Mouse (Mus musculus) R1 (cell line): Measurements from ENCODE around the gene Tmem240.

Experiments
- DNase-seq: peaks from one replicate; pipeline ENCODE4 v3.0.0-alpha.2; 2018; ENCODE audit warnings: low read depth, low spot score

Tmem240 gene

GRCm38 (mm10) chr4:155734350-155734941, at the start of gene Tmem240:
Gene Tmem240, plus strand, starts transcription at chr4:155734800.
- DNase-seq = peak; percentile 95

GRCm38 (mm10) chr4:155687764-155688163, 46.8 kb upstream of the Tmem240 start:
- DNase-seq = peak; percentile 64

GRCm38 (mm10) chr4:155690571-155691375, 43.8 kb upstream of the Tmem240 start:
- DNase-seq = no peak

DNA sequence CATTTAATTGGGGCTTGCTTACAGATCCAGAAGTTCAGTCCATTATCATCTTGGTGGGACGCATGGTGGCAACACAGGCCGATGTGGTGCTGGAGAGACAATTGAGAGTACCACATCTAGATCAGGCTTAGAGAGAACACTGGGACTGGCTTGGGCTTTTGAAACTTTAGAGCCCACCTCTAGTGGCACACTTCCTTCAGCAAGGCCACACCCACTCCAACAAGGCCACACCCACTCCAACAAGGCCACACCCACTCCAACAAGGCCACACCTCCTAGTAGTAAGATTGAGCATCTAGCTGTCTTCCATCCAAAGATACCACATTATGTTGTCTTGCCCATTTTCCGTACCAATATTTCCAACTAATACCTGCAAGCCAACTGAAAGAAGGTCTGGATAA, 42.2 kb upstream of the Tmem240 start:
- peak; percentile 62 for DNase-seq

DNA sequence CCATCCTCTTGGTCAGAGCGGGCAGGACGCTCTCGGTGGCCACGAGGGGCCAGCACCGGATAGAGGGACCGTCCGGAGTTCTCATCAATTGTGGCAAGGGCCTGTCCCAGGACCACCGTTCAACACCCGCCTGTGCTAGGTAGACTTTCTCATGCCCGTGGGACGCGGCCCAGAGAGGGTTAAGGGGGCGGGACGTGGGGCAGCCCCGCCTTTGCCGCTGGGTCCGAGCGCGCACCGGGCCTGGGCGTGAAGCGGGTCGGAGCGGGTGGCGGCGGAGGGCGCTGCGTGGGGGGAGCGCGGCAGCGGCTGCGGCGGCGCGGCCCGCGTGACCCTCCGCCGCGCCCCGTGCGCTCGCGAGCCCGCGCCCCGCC, 40.5 kb upstream of the Tmem240 start, which contains the start of gene Fndc10:
Fndc10 (plus strand) TSS at position 232 of the 371 bp plus-strand sequence.
- DNase-seq = peak; percentile 80

DNA sequence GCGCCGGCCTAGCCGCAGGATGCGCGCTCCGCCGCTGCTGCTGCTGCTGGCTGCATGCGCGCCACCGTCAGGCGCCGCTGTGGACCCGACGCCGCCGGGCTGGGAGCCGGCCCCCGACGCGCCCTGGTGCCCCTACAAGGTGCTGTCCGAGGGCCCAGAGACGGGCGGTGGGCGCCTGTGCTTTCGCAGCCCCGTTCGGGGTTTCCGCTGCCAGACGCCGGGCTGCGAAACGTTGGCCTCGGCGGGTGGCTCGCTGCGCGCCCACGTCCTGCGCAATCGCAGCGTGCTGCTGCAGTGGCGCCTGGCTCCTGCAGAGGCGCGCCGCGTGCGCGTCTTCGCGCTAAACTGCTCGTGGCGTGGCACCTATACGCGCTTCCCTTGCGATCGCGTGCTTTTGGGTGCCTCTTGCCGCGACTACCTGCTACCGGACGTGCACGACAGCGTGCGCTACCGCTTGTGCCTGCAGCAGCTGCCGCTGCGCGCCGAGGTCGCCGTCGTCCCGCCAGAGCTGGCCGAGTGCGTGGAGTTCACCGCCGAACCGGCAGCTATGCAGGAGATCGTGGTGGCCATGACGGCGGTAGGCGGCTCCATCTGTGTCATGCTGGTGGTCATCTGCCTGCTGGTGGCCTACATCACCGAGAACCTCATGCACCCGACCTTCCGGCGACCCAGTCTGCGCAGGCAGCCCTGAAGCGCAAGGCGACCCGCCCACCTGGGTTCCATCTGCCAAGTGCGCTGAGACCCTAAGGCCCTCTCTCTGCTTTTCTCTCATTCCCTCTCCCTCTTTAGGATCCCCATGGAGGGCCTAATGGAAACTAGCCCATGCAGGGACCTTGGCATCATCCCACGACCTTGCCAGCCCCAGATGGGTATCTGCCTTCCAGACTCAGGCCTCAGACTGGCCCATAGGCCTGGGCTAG, 39.9 kb upstream of the Tmem240 start:
- peak; percentile 79 for DNase-seq

DNA sequence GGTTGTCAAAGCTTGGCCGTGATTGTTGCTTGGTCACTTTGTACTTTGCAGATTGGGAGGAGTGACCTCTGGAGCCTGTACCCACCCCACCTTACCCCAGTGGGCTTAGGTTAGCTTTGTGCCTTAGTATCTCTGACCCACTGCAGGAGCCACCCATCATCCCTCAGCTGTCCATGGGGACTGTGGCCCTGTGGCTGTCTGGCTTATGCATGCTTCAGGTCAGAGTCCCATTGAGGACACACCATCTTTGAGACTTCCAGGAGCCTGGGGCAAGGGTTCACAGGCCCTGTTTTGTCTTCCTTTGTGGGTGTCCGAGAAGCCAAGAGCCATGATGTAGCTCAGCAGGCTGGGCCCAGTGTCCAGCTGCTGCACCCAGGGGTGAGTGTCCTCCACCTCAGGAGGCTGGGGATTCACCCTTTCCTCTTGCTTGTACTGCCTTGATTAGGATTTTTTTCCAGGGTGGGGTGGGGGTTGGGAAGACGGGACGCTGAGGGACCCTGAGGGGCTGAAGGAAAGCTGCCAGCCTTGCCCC, 39.0 kb upstream of the Tmem240 start:
- no peak for DNase-seq

GRCm38 (mm10) chr4:155696261-155697255, 38.0 kb upstream of the Tmem240 start:
- peak; percentile 88 for DNase-seq

GRCm38 (mm10) chr4:155700425-155700824, 34.2 kb upstream of the Tmem240 start:
- peak; percentile 57 for DNase-seq

GRCm38 (mm10) chr4:155703425-155703929, 31.1 kb upstream of the Tmem240 start:
- no peak for DNase-seq

- DNase-seq = peak; percentile 97
Observed at GRCm38 (mm10) chr4:155704721-155705591, 29.6 kb upstream of the Tmem240 start, which contains the start of gene Ssu72. Gene Ssu72, plus strand, starts transcription at chr4:155704800.

DNA sequence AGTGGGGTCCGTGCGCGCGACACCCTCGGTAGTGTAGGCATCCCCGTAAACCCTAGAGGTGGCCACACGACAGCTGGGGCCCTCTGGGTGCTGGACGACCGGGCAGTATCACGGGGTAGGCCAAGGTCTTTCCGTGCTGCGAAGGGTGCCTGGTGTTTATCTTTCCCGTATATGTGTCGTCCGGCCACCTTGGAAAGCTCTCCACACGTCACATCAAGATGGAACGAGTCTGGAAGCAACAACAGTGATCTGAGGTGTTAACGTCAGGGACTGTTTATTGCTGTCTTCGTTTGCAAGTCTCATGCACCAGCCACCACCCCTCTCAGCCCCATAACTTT, 29.0 kb upstream of the Tmem240 start:
- peak; percentile 65 for DNase-seq

- no peak for DNase-seq
Observed at GRCm38 (mm10) chr4:155708582-155708981, 26.0 kb upstream of the Tmem240 start.

DNA sequence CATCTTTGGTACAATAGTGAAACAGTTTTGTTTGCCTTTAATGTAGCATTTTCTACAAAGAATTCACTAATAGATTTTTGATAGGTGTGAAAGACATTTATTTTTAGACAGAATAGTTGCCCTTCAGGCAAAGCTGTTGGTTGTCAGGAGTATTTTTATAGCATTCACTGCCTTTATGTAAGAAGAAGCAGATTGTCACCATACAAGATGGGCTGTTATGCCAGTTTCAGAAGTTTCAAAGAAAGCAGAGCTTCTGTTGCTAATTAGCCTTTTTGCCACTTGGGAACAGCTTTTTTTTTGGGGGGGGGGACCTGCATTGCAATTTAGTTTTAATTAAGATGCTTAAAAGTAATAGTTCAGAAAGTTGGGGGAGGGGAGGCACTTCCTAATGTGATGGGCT, 25.6 kb upstream of the Tmem240 start:
- DNase-seq = no peak

DNA sequence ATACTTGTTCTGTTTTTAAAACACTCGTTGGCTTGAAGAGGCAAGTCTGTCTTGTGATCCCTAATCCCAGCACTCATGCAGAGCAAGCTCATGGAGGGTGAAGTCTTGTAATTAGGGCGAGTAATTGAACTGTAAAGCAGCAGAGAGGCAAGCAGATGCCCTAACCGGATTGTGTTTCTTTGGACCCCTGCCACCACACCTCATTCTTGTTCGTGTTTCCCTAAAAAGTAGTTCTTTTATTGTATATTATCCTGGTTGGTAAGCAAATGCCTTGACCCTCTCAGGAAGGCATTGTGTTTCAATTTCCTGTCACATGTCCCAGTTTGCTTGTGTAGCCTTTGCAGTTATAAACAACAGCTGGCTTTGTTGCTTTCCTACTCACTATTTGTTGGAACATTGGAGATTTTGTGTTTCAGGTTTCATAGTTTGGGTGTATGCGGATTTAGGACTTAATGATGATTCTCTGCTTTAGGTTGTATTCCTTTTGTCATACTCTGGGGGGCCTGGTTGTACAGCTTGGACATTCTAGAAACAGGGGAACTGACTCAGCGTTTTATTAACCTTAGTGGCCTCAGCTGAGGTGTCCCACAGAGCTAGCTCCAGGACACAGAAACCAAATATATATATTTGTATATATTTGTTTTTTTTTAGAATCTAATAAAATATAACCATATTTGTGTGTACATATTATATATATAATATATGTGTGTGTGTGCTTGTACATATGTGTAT, 23.9 kb upstream of the Tmem240 start:
- peak; percentile 36 for DNase-seq

DNA sequence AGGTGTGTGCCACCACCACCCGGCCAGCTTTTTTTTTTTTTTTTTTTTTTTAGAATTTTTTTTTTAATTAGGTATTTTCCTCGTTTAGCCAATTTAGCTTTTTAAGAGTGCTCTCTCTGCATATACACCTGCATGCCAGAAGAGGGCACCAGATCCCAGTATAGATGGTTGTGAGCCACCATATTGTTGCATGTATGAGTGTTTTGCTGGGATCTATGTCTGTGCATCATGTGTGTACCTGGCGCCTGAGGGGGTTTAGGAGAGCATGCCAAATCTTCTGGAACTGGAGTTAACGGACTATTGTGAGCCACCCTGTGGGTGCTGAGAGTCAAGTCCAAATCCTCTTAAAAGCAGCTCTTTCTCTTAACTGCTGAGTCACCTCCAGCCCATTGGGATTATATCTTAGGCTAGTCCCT, 12.9 kb upstream of the Tmem240 start:
- DNase-seq = peak; percentile 63

- no peak for DNase-seq
Observed at GRCm38 (mm10) chr4:155727993-155728392, 6.6 kb upstream of the Tmem240 start.

GRCm38 (mm10) chr4:155733267-155733666, 1.3 kb upstream of the Tmem240 start:
- no peak for DNase-seq
